Mouse (Mus musculus) urinary bladder, adult 2 months (tissue): Measurements from ENCODE around the gene Cabcoco1. TPM values are rescaled to one million over a fixed set of nuclear protein-coding genes. Genes with fewer than 3 reads are reported as not detected.
A peak's percentile ranks its signal among the peaks of the same experiment; 100 is the strongest.

Source experiments
- DNase-seq: peaks from one replicate; pipeline ENCODE4 v3.0.0; 2022; ENCODE audit warnings: low spot score
- polyA plus RNA-seq: library from polyadenylated mRNA; depleted of rRNA; stranded (reverse); fragments of >200 nt; gene quantifications from 2 replicates; pipeline ENCODE4 v1.2.3, GENCODE M21; 2012

The Cabcoco1 gene
- polyA plus RNA-seq, 1 experiment = 2.6 TPM

DNA sequence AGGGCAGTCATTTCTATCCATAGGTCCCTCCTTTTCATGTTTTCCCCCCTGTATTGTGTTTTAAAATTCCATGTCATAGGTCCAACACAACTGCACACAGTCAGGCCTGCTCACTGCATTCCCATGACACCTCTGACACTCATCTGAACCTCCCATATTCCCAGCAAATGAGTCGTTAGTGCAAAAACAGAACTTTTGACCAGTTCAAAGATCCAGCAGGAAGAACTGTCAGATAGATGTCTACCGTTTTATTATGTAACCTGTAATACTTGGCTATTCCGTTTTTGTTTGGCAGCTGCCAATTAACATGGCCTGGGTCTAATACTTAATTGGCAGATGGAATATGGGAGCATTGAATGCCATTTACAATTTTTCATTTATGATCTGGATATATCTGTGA is 34.0 kb downstream of the Cabcoco1 start:
- no peak for DNase-seq

- DNase-seq = no peak
Measured at GRCm38 (mm10) chr10:68506242-68506641, 35.5 kb downstream of the Cabcoco1 start.

DNA sequence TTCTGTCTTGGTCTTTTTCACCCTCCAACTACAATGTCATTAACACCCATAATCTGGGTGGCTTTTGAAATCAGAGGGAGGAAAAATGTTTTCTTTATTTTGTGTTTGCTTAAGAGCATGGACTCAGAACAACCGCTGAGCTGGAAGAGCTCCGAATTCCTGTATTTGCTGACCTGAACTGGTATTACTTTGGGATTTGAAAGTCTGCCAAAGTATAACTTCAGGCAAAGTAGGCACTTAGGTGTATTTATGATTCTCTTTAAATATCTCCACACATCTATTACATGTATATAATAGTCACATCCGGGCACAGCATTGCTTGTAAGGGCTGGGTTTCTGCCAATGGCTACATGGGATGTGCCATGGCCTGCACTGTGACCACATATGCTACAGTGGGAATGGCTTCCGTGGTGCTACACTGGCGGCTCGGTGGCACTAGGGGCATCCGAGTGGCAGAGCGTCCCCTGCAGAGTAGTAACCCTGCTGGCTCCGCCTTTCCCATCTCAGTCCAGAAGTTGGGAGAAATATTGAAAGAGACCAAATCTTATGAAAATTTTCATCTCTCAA is 37.0 kb downstream of the Cabcoco1 start:
- no peak for DNase-seq

- no peak for DNase-seq
Measured at GRCm38 (mm10) chr10:68501067-68501466, 40.6 kb downstream of the Cabcoco1 start.

GRCm38 (mm10) chr10:68495246-68495645 is 46.5 kb downstream of the Cabcoco1 start:
- DNase-seq = no peak

DNA sequence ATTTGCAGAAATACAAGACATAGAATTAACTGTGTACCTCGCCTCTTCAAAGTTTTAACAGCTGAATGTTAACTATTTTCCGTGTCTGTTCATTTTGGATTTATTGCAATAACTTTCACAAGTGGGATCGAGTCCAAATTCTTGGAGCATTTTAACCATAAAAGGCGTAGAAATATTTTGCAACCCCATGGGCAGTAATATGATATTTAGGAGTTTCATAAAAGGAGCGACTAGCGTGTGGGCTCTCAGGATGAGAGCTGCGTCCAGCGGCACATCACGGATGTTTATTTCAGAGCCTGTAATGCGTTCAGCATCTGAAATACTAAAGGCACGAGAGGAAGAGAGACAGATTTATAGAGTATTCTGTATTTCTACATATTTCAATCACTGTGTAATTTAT is 50.1 kb downstream of the Cabcoco1 start:
- DNase-seq = no peak

- no peak for DNase-seq
Measured at GRCm38 (mm10) chr10:68490781-68491180, 50.9 kb downstream of the Cabcoco1 start.

- no peak for DNase-seq
Measured at GRCm38 (mm10) chr10:68472799-68473198, 68.9 kb downstream of the Cabcoco1 start.

GRCm38 (mm10) chr10:68465737-68466327 is 75.9 kb downstream of the Cabcoco1 start:
- DNase-seq = no peak

GRCm38 (mm10) chr10:68464943-68465342 is 76.8 kb downstream of the Cabcoco1 start:
- peak; percentile 41 for DNase-seq

DNA sequence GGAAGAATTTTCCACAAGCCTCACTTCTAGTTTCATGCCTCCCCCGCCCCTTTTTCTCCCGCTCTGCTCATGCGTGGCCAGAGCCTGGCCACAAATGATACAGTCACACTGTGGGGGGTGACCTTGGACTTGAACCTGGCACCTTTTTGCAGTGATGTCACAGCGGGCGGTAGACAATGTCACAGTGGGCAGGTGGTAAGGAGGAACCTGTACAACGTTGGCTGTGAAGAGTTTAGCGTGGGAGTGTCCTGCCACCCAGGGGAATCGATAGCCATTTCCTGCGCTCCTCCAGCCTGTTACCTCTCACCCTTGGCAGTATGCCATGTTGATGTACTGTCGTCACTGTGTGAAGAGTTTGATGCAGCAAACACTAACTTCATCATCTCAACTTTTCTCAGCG is 81.9 kb downstream of the Cabcoco1 start:
- DNase-seq = no peak

DNA sequence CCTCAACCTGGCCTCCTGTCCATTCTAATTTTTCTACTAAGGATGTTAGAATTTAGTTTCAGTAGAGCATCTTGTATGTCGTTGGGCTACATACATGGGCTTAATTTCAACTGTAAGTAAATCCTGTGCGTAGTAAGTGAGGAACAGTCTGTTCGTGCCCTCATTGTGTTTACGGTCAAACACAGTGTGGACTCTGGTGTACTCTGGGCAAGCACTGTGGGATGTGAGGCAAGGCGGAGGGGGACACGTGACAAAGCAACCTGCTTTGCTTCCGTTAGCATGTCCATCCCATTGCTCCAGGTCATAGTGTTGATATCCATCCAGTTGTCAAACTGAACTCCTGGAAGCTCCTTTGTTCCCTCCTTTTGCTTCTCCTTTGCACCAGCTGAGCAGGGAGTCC is 84.7 kb downstream of the Cabcoco1 start:
- no peak for DNase-seq

- DNase-seq = no peak
Measured at GRCm38 (mm10) chr10:68454541-68454940, 87.2 kb downstream of the Cabcoco1 start.

DNA sequence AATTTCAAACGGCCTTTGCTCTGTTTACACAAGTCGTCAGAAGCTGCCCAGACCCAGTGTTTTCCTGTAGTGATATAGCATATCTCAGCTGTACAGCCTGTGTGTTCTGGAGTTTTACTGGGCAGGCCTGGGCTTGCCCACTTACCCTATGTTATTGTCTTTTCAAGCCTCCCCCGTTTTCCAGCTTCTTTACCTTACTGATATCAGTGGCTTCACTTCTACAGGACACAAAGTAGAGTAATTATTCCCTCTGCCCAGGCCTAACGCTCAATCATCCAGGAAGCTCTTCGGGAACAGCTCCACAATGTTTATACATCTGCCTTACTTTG is 94.9 kb downstream of the Cabcoco1 start:
- no peak for DNase-seq

GRCm38 (mm10) chr10:68445876-68446796 is 95.6 kb downstream of the Cabcoco1 start:
- no peak for DNase-seq

- no peak for DNase-seq
Measured at GRCm38 (mm10) chr10:68445244-68445811, 96.4 kb downstream of the Cabcoco1 start.

DNA sequence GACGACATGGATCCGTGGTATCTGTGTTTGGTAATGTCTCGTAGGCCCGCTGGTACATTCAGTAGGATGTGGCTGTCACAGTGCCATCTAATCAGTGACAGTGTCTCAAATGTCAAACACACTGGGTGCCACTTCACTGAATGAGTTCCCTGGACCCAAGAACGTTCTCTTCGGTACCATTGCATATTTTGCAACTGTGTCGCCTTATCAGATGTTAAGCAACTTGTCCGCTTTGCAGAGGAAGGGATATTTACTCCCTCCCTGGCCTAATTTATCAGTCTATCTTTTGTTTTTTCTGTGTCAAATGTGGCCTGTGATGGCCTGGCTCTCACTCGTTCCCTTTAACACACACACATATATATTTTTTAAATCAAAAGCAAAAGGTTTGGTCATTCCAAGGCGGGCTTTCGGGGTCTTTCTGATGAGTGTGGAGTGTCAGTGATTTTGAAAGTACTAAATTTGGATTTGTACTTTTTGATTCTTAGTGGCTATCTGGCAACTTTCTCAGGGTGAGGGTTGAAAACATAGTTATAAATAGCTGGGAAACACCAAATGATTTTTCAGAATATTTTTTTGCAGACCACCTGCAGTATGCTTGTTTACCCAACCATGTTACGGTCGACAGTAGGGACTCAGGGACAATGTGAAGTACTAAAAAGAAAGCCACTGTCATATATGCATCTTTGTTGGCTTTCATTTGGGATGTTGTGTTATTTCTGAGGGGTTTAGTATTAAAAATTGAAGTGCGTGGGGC is 97.2 kb downstream of the Cabcoco1 start:
- no peak for DNase-seq

DNA sequence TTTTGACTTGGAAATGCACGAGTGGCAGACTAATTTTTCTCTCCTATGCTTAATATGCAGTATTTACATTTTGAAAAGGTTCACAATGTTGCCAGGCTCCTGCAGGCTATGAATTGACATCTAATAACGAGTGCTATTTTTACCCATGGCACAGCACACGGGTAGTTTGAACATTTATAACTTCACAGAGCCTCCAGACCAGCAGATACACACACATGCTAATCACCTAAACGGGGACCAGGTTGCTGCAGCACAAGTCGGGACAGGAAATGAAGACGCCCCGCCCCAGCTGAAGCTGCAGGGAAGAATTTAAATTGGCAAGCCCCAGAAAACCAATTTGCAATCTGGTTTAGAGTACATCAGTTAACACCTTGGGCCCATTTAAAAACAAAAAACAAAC is 98.6 kb downstream of the Cabcoco1 start:
- DNase-seq = no peak

DNA sequence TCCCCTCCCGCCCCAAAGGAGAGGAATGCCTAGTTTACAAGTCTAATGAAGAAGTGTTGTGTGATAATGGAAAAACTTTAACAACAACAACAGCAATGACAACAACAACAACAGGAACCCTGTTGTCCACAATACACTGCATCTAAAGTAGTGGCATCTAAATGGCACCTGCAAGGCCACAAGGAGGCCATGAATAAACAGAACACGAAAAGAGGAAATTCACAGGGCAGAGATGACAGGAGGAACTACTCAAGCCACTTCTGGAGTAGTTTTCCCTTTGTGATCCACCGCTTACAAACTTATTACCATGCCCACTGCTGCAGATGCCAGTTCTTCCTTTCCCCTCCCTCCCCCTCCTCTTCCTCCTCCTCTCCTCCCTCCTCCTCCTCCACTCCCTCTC is 99.0 kb downstream of the Cabcoco1 start:
- no peak for DNase-seq

DNA sequence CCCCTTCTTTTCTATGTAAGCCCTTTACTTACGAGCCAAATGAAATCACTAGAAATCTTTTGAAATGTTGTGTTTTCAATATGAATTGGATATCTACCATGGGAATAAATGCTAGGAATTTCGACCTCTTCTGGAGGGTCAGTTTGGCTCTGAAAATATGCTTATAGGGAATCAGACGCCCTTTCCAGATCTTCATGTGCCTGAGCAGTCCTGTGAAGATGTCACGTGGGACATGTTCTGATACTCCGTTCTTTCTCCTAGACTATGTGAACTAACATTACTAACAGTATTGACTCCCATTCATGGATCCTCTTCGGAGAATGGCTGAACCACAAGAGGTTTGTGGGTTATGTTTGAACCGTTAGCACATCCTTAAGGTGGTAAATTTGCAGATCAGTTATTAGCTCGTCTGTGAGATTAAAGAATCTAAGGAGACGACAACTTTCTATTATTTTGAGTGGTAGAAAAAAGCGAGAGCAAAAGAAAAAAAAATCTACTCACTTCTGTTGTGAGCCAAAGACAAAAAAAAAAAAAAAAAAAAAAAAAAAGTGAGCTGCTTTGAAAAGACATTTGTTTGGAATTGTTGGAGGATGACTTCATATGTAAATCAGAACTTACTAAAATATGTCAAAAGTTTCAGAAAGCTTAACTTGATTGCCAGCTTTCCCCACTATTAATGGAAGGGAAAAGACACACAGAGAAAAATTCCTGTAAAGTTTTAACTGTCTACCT is 99.6 kb downstream of the Cabcoco1 start:
- no peak for DNase-seq

- no peak for DNase-seq
Measured at GRCm38 (mm10) chr10:68440515-68440914, 101.2 kb downstream of the Cabcoco1 start.
